ENCODE assay signal across 8 mouse cellular contexts in genomic region chr8:56582841-56583240, GRCm38 (mm10). TPM values are rescaled to one million over a fixed set of nuclear protein-coding genes. Genes with fewer than 3 reads are reported as not detected.
DNase-seq lines count a peak whose midpoint lies in the region.

No protein-coding gene starts in this region.

- DNase-seq in adrenal gland, postnatal 10 days = peak; percentile 44
- DNase-seq in adrenal gland, adult 18-20 months (ENCODE audit: low spot score in 2 of 2) = no peak
- DNase-seq in kidney, postnatal 10 days = peak; percentile 26
- no peak for DNase-seq in kidney, adult 18-20 months
- DNase-seq in thymus, postnatal 14 days = peak; percentile 27
- no peak for DNase-seq in thymus, adult 18-20 months
- no peak for DNase-seq in spleen, postnatal 4 days (ENCODE audit: low spot score in 2 of 2)
- DNase-seq in layer of hippocampus, adult 9-10 months (ENCODE audit: low spot score) = no peak

RNA-seq across cellular contexts. Expression of gene Fbxo8, which starts 32.0 kb away (rescaled TPM):
- 10 to 100 TPM; 48.8 to 54.9 TPM for total RNA-seq in adrenal gland, postnatal 10 days (2021)
- 10 to 100 TPM; 46.7 to 47.0 TPM for total RNA-seq in adrenal gland, adult 18-20 months (2021)

RNA-seq across cellular contexts. Expression of gene Cep44, which starts 32.0 kb away (rescaled TPM):
- total RNA-seq in adrenal gland, postnatal 10 days (2021) = 10 to 100 TPM; 19.5 to 26.7 TPM
- 10 to 100 TPM; 13.4 to 22.6 TPM for total RNA-seq in adrenal gland, adult 18-20 months (2021)

Comparison
In these comparisons a context has a peak if more than half of its experiments do, and no peak if none do; other contexts are left out.
1. DNase-seq: peak in adrenal gland, postnatal 10 days (single experiment), kidney, postnatal 10 days (single experiment) and thymus, postnatal 14 days (single experiment); none in adrenal gland, adult 18-20 months (0 of 2), kidney, adult 18-20 months (single experiment), thymus, adult 18-20 months (0 of 2), spleen, postnatal 4 days (0 of 2) and layer of hippocampus, adult 9-10 months (single experiment).